Mouse (Mus musculus) forebrain, embryonic 12.5 days (tissue): ENCODE measurements around the gene Kiss1r. TPM values are rescaled to one million over a fixed set of nuclear protein-coding genes. Genes with fewer than 3 reads are reported as not detected.

ENCODE experiments used
- ATAC-seq: fragments of 200-750 bp; cut with Nextera tagmentation; 2 replicates; pipeline ENCODE4 v1.8.0; 2017; ENCODE audit warnings: moderate TSS enrichment; ENCODE audit not compliant: low FRiP score
- H3K27ac ChIP-seq: fragments of 300-500 bp; sonication (generic); 2 replicates; pipeline ENCODE4 v1.5.1; 2016; ENCODE audit warnings: mild to moderate bottlenecking
- H3K27me3 ChIP-seq: fragments of 300-500 bp; sonication (generic); 2 replicates; pipeline ENCODE4 v1.6.1; 2016; ENCODE audit warnings: mild to moderate bottlenecking
- H3K36me3 ChIP-seq: fragments of 300-500 bp; sonication (generic); replicated peaks from 2 replicates; pipeline ENCODE4 v1.6.1; 2016; ENCODE audit warnings: mild to moderate bottlenecking
- H3K4me1 ChIP-seq: fragments of 300-500 bp; sonication (generic); 2 replicates; pipeline ENCODE4 v1.6.1; 2016
- H3K4me2 ChIP-seq: fragments of 300-500 bp; sonication (generic); 2 replicates; pipeline ENCODE4 v1.6.1; 2016; ENCODE audit warnings: mild to moderate bottlenecking, moderate library complexity
- H3K4me3 ChIP-seq: fragments of 300-500 bp; sonication (generic); replicated peaks from 2 replicates; pipeline ENCODE4 v1.5.1; 2016; ENCODE audit warnings: mild to moderate bottlenecking
- H3K9ac ChIP-seq: fragments of 300-500 bp; sonication (generic); 2 replicates; pipeline ENCODE4 v1.6.1; 2016; ENCODE audit warnings: mild to moderate bottlenecking
- H3K9me3 ChIP-seq: fragments of 300-500 bp; sonication (generic); 2 replicates; pipeline ENCODE4 v1.6.1; 2016
- WGBS: fragments of 180-500 bp; shearing (Covaris S2); methylation state at CpG from one replicate; pipeline ENCODE4 v1.1.7; 2016; 5-methylcytosine and 5-hydroxymethylcytosine counted together
- polyA plus RNA-seq: library from polyadenylated mRNA; unstranded; fragments of >200 nt; fragmentation: Nextera tagmentation; extraction: Ambion mirVana; gene quantifications from 2 replicates; pipeline ENCODE4 v1.2.1, GENCODE M21; 2016

The Kiss1r gene
- polyA plus RNA-seq, 1 experiment from 2014 or later = 1.1 TPM

GRCm38 (mm10) chr10:79936911-79937441 is 20.2 kb downstream of the Kiss1r start:
- WGBS = 81% methylated on average over 27 of the region's 27 CpGs
- Histone ChIP-seq H3K4me2 (no peak overlapping the region), H3K9me3 (no peaks in the 10 kb centered on the region), H3K36me3 (peaks cover 32% of the 10 kb centered on the region), H3K4me1 (peaks cover 34% of the 10 kb centered on the region), H3K27me3 (no peaks in the 10 kb centered on the region), H3K4me3 (no peak overlapping the region), H3K9ac (no peak overlapping the region), H3K27ac (peak overlapping the region; percentile 31; the same call in 1 of the 2 replicates)
- no peak for ATAC-seq

GRCm38 (mm10) chr10:79937775-79938526 is 21.2 kb downstream of the Kiss1r start:
- WGBS = 66% methylated on average over 11 of the region's 11 CpGs
- H3K9ac ChIP-seq = no peak overlapping the region
- no peaks in the 10 kb centered on the region for H3K27me3 ChIP-seq
- ATAC-seq = no peak
- no peak overlapping the region for H3K4me3 ChIP-seq
- no peaks in the 10 kb centered on the region for H3K9me3 ChIP-seq
- peaks cover 26% of the 10 kb centered on the region for H3K36me3 ChIP-seq
- peaks cover 24% of the 10 kb centered on the region for H3K4me1 ChIP-seq
- no peak overlapping the region for H3K27ac ChIP-seq
- H3K4me2 ChIP-seq = no peak overlapping the region

GRCm38 (mm10) chr10:79940749-79941148 is 24.0 kb downstream of the Kiss1r start:
- no peak overlapping the region for H3K4me3 ChIP-seq
- H3K4me2 ChIP-seq = no peak overlapping the region
- H3K27ac ChIP-seq = no peak overlapping the region
- 76% methylated on average over 7 of the region's 7 CpGs for WGBS
- H3K4me1 ChIP-seq = peaks cover 28% of the 10 kb centered on the region
- H3K36me3 ChIP-seq = peaks cover 10% of the 10 kb centered on the region; the same call in 1 of the 2 replicates
- H3K27me3 ChIP-seq = no peaks in the 10 kb centered on the region
- H3K9me3 ChIP-seq = no peaks in the 10 kb centered on the region
- ATAC-seq = no peak
- no peak overlapping the region for H3K9ac ChIP-seq

DNA sequence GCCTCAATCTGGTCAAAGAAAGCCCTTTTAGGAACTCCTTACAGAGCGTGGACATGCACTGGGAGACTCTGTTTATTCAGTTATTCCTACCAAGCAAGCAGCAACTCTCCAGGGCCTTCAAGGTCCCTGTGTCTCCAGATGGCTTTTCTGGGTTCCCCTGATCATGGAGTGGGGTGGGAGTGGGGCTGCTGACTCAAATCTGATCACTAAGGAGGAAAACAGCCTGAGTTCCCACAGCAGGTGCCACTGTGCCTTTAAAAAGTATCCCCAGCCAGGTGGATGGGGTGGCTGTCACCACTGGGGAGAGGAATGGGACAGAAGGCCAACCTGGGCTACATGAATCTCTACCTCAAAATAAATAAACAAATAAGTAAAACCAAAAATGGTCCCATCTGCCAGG is 26.2 kb downstream of the Kiss1r start:
- H3K27ac ChIP-seq = no peak overlapping the region
- H3K4me1 ChIP-seq = peaks cover 31% of the 10 kb centered on the region

DNA sequence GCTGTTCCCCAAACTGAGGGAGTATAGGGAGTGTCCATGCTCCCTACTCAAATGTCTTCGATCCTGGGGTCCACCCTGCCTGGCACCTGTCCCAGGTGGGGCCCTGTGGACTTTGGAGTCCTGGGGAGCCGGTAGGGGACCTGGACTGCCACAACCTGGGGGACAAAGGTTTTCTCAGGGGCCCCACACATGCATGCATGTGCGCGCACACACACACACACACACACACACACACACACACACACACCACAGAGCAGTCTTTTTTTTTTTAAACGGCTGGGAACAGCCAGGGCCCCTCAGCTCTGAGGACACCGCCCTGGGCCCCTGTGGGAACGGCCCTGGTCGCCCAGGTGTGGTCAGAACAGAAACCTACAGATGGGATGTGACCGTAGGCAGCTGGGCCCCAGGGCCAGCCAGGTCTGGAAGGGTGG is 26.7 kb downstream of the Kiss1r start:
- 82% methylated on average over 9 of the region's 9 CpGs for WGBS
- ATAC-seq = no peak
- H3K27ac ChIP-seq = no peak overlapping the region

More for the DNA sequence above, 26.2 kb downstream of the Kiss1r start:
- Histone ChIP-seq H3K9me3 (no peaks in the 10 kb centered on the region), H3K36me3 (peaks cover 10% of the 10 kb centered on the region; the same call in 1 of the 2 replicates), H3K4me2 (no peak overlapping the region), H3K9ac (no peak overlapping the region), H3K27me3 (no peaks in the 10 kb centered on the region), H3K4me3 (no peak overlapping the region)
- WGBS = 86% methylated on average over 1 of the region's 1 CpGs
- ATAC-seq = no peak

GRCm38 (mm10) chr10:79945507-79946234 is 28.9 kb downstream of the Kiss1r start:
- Histone ChIP-seq H3K4me1 (peaks cover 31% of the 10 kb centered on the region), H3K27me3 (no peaks in the 10 kb centered on the region), H3K4me3 (0 out of 2 replicates have a peak overlapping the region, but pooled peaks have one; percentile 13), H3K27ac (peak overlapping the region; percentile 80), H3K4me2 (peak overlapping the region; percentile 6), H3K36me3 (peaks cover 31% of the 10 kb centered on the region), H3K9me3 (no peaks in the 10 kb centered on the region), H3K9ac (no peak overlapping the region)
- ATAC-seq = peak; percentile 67
- 15% methylated on average over 16 of the region's 16 CpGs for WGBS

More for the DNA sequence above, 26.7 kb downstream of the Kiss1r start:
- Histone ChIP-seq H3K4me2 (no peak overlapping the region), H3K27me3 (no peaks in the 10 kb centered on the region), H3K4me3 (no peak overlapping the region), H3K4me1 (peaks cover 31% of the 10 kb centered on the region), H3K9ac (no peak overlapping the region), H3K36me3 (peaks cover 13% of the 10 kb centered on the region), H3K9me3 (no peaks in the 10 kb centered on the region)

GRCm38 (mm10) chr10:79946752-79947322 is 30.1 kb downstream of the Kiss1r start:
- H3K9me3 ChIP-seq = no peaks in the 10 kb centered on the region
- H3K27me3 ChIP-seq = no peaks in the 10 kb centered on the region
- H3K27ac ChIP-seq = peak overlapping the region; percentile 36; the same call in 1 of the 2 replicates
- H3K9ac ChIP-seq = no peak overlapping the region; the same call in 1 of the 2 replicates
- peak overlapping the region; percentile 6; the same call in 1 of the 2 replicates for H3K4me2 ChIP-seq
- H3K4me3 ChIP-seq = no peak overlapping the region
- H3K36me3 ChIP-seq = peaks cover 39% of the 10 kb centered on the region
- peaks cover 31% of the 10 kb centered on the region for H3K4me1 ChIP-seq
- 15% methylated on average over 7 of the region's 7 CpGs for WGBS
- no peak for ATAC-seq

- Histone ChIP-seq H3K4me3 (no peak overlapping the region), H3K4me1 (peaks cover 31% of the 10 kb centered on the region), H3K36me3 (peaks cover 35% of the 10 kb centered on the region), H3K27me3 (no peaks in the 10 kb centered on the region), H3K9me3 (no peaks in the 10 kb centered on the region), H3K9ac (no peak overlapping the region), H3K27ac (no peak overlapping the region), H3K4me2 (no peak overlapping the region)
- ATAC-seq = no peak
- 79% methylated on average over 6 of the region's 6 CpGs for WGBS
These were observed 30.7 kb downstream of the Kiss1r start for GRCm38 (mm10) chr10:79947502-79947901.

DNA sequence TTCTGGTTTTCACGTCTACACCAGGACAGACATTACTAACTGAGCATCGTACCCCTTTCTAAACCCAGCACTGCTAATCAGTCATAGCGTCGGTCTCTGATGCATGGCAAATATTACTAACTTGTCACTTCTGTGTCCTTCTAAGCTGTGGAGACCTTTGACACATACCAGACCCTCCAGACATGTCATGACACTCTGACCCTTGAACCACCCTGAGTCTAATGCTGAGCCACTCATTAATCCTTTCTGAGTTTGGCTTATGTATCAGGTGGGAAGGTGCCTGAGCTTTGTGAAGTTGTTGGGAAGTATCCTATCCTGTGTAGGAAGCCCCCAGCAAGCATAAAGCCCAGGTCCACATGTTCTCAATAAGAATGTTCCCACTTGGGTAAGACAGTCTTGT is 33.1 kb downstream of the Kiss1r start:
- H3K27me3 ChIP-seq = no peaks in the 10 kb centered on the region
- no peak overlapping the region for H3K27ac ChIP-seq
- no peak for ATAC-seq
- H3K9me3 ChIP-seq = no peaks in the 10 kb centered on the region
- no peak overlapping the region for H3K4me3 ChIP-seq
- H3K36me3 ChIP-seq = peaks cover 42% of the 10 kb centered on the region
- H3K4me1 ChIP-seq = peaks cover 23% of the 10 kb centered on the region
- WGBS = 95% methylated on average over 4 of the region's 4 CpGs
- H3K9ac ChIP-seq = no peak overlapping the region
- H3K4me2 ChIP-seq = no peak overlapping the region

- ATAC-seq = no peak
- Histone ChIP-seq H3K4me2 (no peak overlapping the region), H3K36me3 (peaks cover 42% of the 10 kb centered on the region), H3K9me3 (no peaks in the 10 kb centered on the region), H3K4me1 (peaks cover 15% of the 10 kb centered on the region), H3K4me3 (no peak overlapping the region), H3K27me3 (no peaks in the 10 kb centered on the region), H3K27ac (no peak overlapping the region), H3K9ac (no peak overlapping the region)
- 89% methylated on average over 18 of the region's 18 CpGs for WGBS
These were observed 33.9 kb downstream of the Kiss1r start for GRCm38 (mm10) chr10:79950661-79951060.

DNA sequence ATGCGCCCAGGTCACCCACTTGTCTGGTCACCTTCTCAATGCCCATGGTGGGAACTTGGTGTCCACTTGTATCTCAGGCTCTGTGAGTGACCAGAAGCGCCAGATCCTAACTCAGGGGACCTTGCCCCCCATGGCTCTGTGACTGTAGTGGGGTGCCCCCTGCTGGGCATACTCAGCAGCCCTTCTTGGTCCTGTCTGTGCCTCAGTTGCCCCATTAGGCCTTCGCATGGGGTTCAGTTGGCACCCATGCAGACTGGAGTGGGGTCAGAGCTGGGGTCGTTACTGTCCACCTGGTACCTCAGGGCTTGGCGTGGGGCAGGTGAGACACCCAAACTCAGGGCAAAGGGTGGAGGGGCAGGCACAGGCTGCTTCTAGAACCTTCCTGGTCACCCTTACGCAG is 37.2 kb downstream of the Kiss1r start:
- Histone ChIP-seq H3K4me2 (no peak overlapping the region), H3K36me3 (peaks cover 35% of the 10 kb centered on the region), H3K27me3 (peaks cover 5% of the 10 kb centered on the region; the same call in 1 of the 2 replicates), H3K4me3 (no peak overlapping the region), H3K9me3 (no peaks in the 10 kb centered on the region), H3K9ac (no peak overlapping the region), H3K4me1 (peaks cover 7% of the 10 kb centered on the region), H3K27ac (no peak overlapping the region)
- 87% methylated on average over 6 of the region's 6 CpGs for WGBS
- ATAC-seq = no peak

- 0 out of 2 replicates have a peak overlapping the region, but pooled peaks have one; percentile 21 for H3K9ac ChIP-seq
These were observed 38.9 kb downstream of the Kiss1r start for GRCm38 (mm10) chr10:79955691-79956090.

More at GRCm38 (mm10) chr10:79955691-79956090, 38.9 kb downstream of the Kiss1r start:
- H3K27ac ChIP-seq = no peak overlapping the region
- H3K4me1 ChIP-seq = peaks cover 10% of the 10 kb centered on the region
- 83% methylated on average over 9 of the region's 9 CpGs for WGBS
- no peaks in the 10 kb centered on the region for H3K9me3 ChIP-seq
- no peak overlapping the region for H3K4me3 ChIP-seq
- H3K27me3 ChIP-seq = peaks cover 5% of the 10 kb centered on the region; the same call in 1 of the 2 replicates
- peaks cover 21% of the 10 kb centered on the region for H3K36me3 ChIP-seq
- H3K4me2 ChIP-seq = no peak overlapping the region
- ATAC-seq = no peak
